Mouse (Mus musculus) lung, postnatal 10 days (tissue): Measurements from ENCODE around the gene Ghrhr.
A peak's percentile ranks its signal among the peaks of the same experiment; 100 is the strongest.

ENCODE experiments used
- DNase-seq: peaks from one replicate; pipeline ENCODE4 v3.0.0; 2021

The Ghrhr gene

GRCm38 (mm10) chr6:55396622-55397041 is 20.5 kb downstream of the Ghrhr start:
- DNase-seq: no peak

GRCm38 (mm10) chr6:55398869-55399628 is 23.0 kb downstream of the Ghrhr start:
- no peak for DNase-seq

GRCm38 (mm10) chr6:55399910-55400309 is 23.8 kb downstream of the Ghrhr start:
- no peak for DNase-seq

- DNase-seq: no peak
These were observed 26.1 kb downstream of the Ghrhr start for GRCm38 (mm10) chr6:55402041-55402776.

GRCm38 (mm10) chr6:55403411-55404309 is 27.6 kb downstream of the Ghrhr start:
- DNase-seq: no peak

- DNase-seq: no peak
These were observed 28.4 kb downstream of the Ghrhr start for GRCm38 (mm10) chr6:55404421-55404990.

GRCm38 (mm10) chr6:55407345-55407744 is 31.2 kb downstream of the Ghrhr start:
- DNase-seq: no peak

- DNase-seq: no peak
These were observed 34.2 kb downstream of the Ghrhr start for GRCm38 (mm10) chr6:55410119-55410775.

- DNase-seq: peak; percentile 24
These were observed 34.9 kb downstream of the Ghrhr start for GRCm38 (mm10) chr6:55410977-55411376.

GRCm38 (mm10) chr6:55416202-55416601 is 40.1 kb downstream of the Ghrhr start:
- DNase-seq: no peak

- no peak for DNase-seq
These were observed 42.8 kb downstream of the Ghrhr start for GRCm38 (mm10) chr6:55418746-55419410.

GRCm38 (mm10) chr6:55420411-55420810 is 44.3 kb downstream of the Ghrhr start:
- DNase-seq: no peak

- peak; percentile 13 for DNase-seq
These were observed 44.8 kb downstream of the Ghrhr start for GRCm38 (mm10) chr6:55420869-55421361.

- no peak for DNase-seq
These were observed 56.0 kb downstream of the Ghrhr start for GRCm38 (mm10) chr6:55432121-55432520.

- DNase-seq: peak; percentile 31
These were observed 58.3 kb downstream of the Ghrhr start for GRCm38 (mm10) chr6:55434360-55434759.

- no peak for DNase-seq
These were observed 59.4 kb downstream of the Ghrhr start for GRCm38 (mm10) chr6:55435266-55436159.

GRCm38 (mm10) chr6:55437919-55438318 is 61.8 kb downstream of the Ghrhr start:
- DNase-seq: no peak
